Mouse (Mus musculus) liver, postnatal 0 days (tissue): ENCODE measurements around the gene Gmds.

ENCODE experiments used
- CTCF ChIP-seq: sonication (generic); IDR thresholded peaks from 2 replicates; pipeline ENCODE4 v1.5.1; 2016; ENCODE audit warnings: antibody characterized with exemption, low read depth
- EP300 ChIP-seq: IDR thresholded peaks from 2 replicates; pipeline ENCODE4 v1.6.1; 2016; ENCODE audit warnings: antibody characterized with exemption, low read depth, mild to moderate bottlenecking

- TF ChIP-seq EP300 (no peak), CTCF (no peak)
Measured at GRCm38 (mm10) chr13:31820587-31821017, 517.9 kb downstream of the Gmds start.
